Mouse (Mus musculus): ENCODE results near the gene Kmo.

DNA sequence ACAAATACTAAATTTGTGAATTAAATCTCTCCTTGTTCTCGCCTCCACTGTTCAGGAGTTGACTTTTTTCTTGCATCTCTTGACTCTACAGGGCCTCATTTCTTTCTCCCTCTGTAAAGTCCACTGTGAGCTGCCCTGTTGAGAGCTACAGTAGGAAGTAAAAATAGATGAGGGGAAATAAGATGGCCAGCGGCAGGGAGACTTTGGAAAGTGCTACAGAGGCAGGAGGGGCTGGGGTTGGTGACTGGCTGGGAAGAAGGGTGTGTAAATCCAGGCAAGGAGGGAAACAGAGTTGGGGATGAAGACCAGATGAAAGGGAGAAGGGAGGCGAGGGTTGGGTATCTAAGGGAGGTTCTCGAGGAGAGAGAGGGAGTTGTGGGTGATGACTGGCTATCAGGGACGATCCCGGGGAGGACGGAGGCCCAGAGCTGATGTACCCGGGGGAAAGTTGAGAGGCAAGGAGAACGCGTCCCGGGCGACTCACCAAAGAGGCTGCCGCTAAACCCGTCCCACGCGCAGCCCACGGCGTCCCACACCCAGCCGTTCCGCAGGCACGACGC, 71.6 kb downstream of the Kmo start:
- TF ChIP-seq POLR2A (IDR thresholded peaks at IDR 0.05; ENCODE audit: low read depth, low read length) (no peak), CTCF (IDR thresholded peaks at IDR 0.05; ENCODE audit: extremely low read depth, insufficient read depth, insufficient read length, insufficient replicate concordance) (no peak)

Measured in spleen, adult 2 months (tissue).